Mouse (Mus musculus) embryo, embryonic 11 days (tissue): ENCODE data around the gene Nfkb1.
A peak's percentile ranks its signal among the peaks of the same experiment; 100 is the strongest.

Experiments
- DNase-seq: peaks from one replicate; pipeline ENCODE4 v3.0.0-alpha.2; 2015

Gene Nfkb1

GRCm38 (mm10) chr3:135629830-135630355, 61.5 kb downstream of the Nfkb1 start:
- no peak for DNase-seq

GRCm38 (mm10) chr3:135628706-135629169, 62.6 kb downstream of the Nfkb1 start:
- peak; percentile 27 for DNase-seq

- no peak for DNase-seq
These were observed 63.2 kb downstream of the Nfkb1 start for GRCm38 (mm10) chr3:135628000-135628705.

- no peak for DNase-seq
These were observed 66.1 kb downstream of the Nfkb1 start for GRCm38 (mm10) chr3:135625290-135625689.

- DNase-seq: no peak
These were observed 74.6 kb downstream of the Nfkb1 start for GRCm38 (mm10) chr3:135616730-135617129.

GRCm38 (mm10) chr3:135614376-135614775, 77.0 kb downstream of the Nfkb1 start:
- DNase-seq: no peak

- no peak for DNase-seq
These were observed 81.1 kb downstream of the Nfkb1 start for GRCm38 (mm10) chr3:135610221-135610620.

GRCm38 (mm10) chr3:135607660-135608473, 83.5 kb downstream of the Nfkb1 start:
- no peak for DNase-seq

GRCm38 (mm10) chr3:135607021-135607420, 84.3 kb downstream of the Nfkb1 start:
- no peak for DNase-seq

GRCm38 (mm10) chr3:135606592-135606991, 84.8 kb downstream of the Nfkb1 start:
- DNase-seq: no peak

GRCm38 (mm10) chr3:135605474-135605873, 85.9 kb downstream of the Nfkb1 start:
- no peak for DNase-seq

- DNase-seq: no peak
These were observed 86.5 kb downstream of the Nfkb1 start for GRCm38 (mm10) chr3:135604626-135605417.

GRCm38 (mm10) chr3:135602731-135603130, 88.6 kb downstream of the Nfkb1 start:
- no peak for DNase-seq

- no peak for DNase-seq
These were observed 93.0 kb downstream of the Nfkb1 start for GRCm38 (mm10) chr3:135598355-135598754.

GRCm38 (mm10) chr3:135597014-135597413, 94.3 kb downstream of the Nfkb1 start:
- DNase-seq: no peak

GRCm38 (mm10) chr3:135594238-135594917, 97.0 kb downstream of the Nfkb1 start:
- DNase-seq: no peak

- no peak for DNase-seq
These were observed 99.3 kb downstream of the Nfkb1 start for GRCm38 (mm10) chr3:135592011-135592410.

GRCm38 (mm10) chr3:135591376-135591775, 100.0 kb downstream of the Nfkb1 start:
- DNase-seq: no peak

- DNase-seq: no peak
These were observed 100.9 kb downstream of the Nfkb1 start for GRCm38 (mm10) chr3:135590471-135590870.

GRCm38 (mm10) chr3:135586471-135586880, 104.9 kb downstream of the Nfkb1 start:
- no peak for DNase-seq

GRCm38 (mm10) chr3:135586060-135586459, 105.3 kb downstream of the Nfkb1 start:
- DNase-seq: no peak

- no peak for DNase-seq
These were observed 105.9 kb downstream of the Nfkb1 start for GRCm38 (mm10) chr3:135585482-135585881.
